9 mouse cellular contexts compared by ENCODE assay signal in genomic region chr4:40285582-40285981, GRCm38 (mm10). TPM values are rescaled to one million over a fixed set of nuclear protein-coding genes. Genes with fewer than 3 reads are reported as not detected.
DNase-seq lines count a peak whose midpoint lies in the region; ATAC-seq lines count a peak whose summit lies in the region.
"Had no signal": no experiment of that assay in that cellular context is flagged by ENCODE, and none has a peak within 500 bp of the region (broad histone marks: within the 10 kb centered on the region; RNA-seq: fewer than 3 reads in every experiment).

No protein-coding gene starts in this region.

- H3K4me3 ChIP-seq in intestine, embryonic 14.5 days (ENCODE audit: low read depth, low read length): no peak overlapping the region
- no peak overlapping the region for H3K4me3 ChIP-seq in intestine, embryonic 15.5 days (replicated peaks)
- H3K4me3 ChIP-seq: limb, embryonic 15.5 days had no signal

- H3K9me3 ChIP-seq in intestine, embryonic 14.5 days (ENCODE audit: control insufficient read depth, low read length): 0 out of 2 replicates have a peak, but pooled peaks cover under 1% of the 10 kb centered on the region
- no peaks in the 10 kb centered on the region for H3K9me3 ChIP-seq in intestine, embryonic 15.5 days
- H3K9me3 ChIP-seq: limb, embryonic 15.5 days had no signal

- H3K27ac ChIP-seq in intestine, embryonic 14.5 days (ENCODE audit: low read depth): no peak overlapping the region
- no peak overlapping the region for H3K27ac ChIP-seq in intestine, embryonic 15.5 days
- H3K27ac ChIP-seq: limb, embryonic 15.5 days had no signal

- no peaks in the 10 kb centered on the region for H3K36me3 ChIP-seq in intestine, embryonic 14.5 days (ENCODE audit: control insufficient read depth, insufficient read depth, low read length)
- no peaks in the 10 kb centered on the region for H3K36me3 ChIP-seq in intestine, embryonic 15.5 days
- H3K36me3 ChIP-seq: limb, embryonic 15.5 days had no signal

- no peaks in the 10 kb centered on the region for H3K4me1 ChIP-seq in intestine, embryonic 14.5 days (replicated peaks; ENCODE audit: control insufficient read depth, insufficient read depth, low read length)
- no peaks in the 10 kb centered on the region for H3K4me1 ChIP-seq in intestine, embryonic 15.5 days (replicated peaks)
- H3K4me1 ChIP-seq: limb, embryonic 15.5 days had no signal

- no peaks in the 10 kb centered on the region for H3K27me3 ChIP-seq in intestine, embryonic 14.5 days (replicated peaks; ENCODE audit: control insufficient read depth, insufficient read depth, low read length)
- H3K27me3 ChIP-seq in intestine, embryonic 15.5 days (replicated peaks): no peaks in the 10 kb centered on the region
- H3K27me3 ChIP-seq: limb, embryonic 15.5 days had no signal

- H3K4me2 ChIP-seq in intestine, embryonic 14.5 days (ENCODE audit: low read length): no peak overlapping the region
- H3K4me2 ChIP-seq in intestine, embryonic 15.5 days (replicated peaks): no peak overlapping the region
- H3K4me2 ChIP-seq: limb, embryonic 15.5 days had no signal

- WGBS in intestine, embryonic 14.5 days: 20% methylated on average over 4 of the region's 4 CpGs
- 16% methylated on average over 4 of the region's 4 CpGs for WGBS in intestine, embryonic 15.5 days

- intact Hi-C loops in heart, postnatal 36 days (cut with DNase I): loop anchor here (1.0 kb wide), 1 partner anchor 151 kb away; no protein-coding TSS in a partner anchor

- DNase-seq in intestine, embryonic 14.5 days (ENCODE audit: low spot score): peak; percentile 79
- DNase-seq in NIH3T3 (ENCODE audit: low read depth): peak; percentile 82
- DNase-seq in cerebellum, postnatal 10 days: peak; percentile 83 to 87
- peak; percentile 62 to 72 for DNase-seq in heart, postnatal 36 days
- DNase-seq in left cerebral cortex, adult 18-20 months (ENCODE audit: low spot score in 2 of 2): peak; percentile 69 to 82
- peak; percentile 63 to 73 for DNase-seq in natural killer cell, adult 2 months (ENCODE audit: low spot score in 2 of 2)
- peak; percentile 37 to 79 for DNase-seq in thymus, postnatal 10 days (ENCODE audit: low spot score in 2 of 2)

- no peak for ATAC-seq in intestine, embryonic 14.5 days (replicated peaks; ENCODE audit: low FRiP score, low TSS enrichment, low read depth)
- ATAC-seq in intestine, embryonic 15.5 days: no peak

- H3K9ac ChIP-seq in intestine, embryonic 14.5 days (ENCODE audit: low read length): no peak overlapping the region
- no peak overlapping the region for H3K9ac ChIP-seq in intestine, embryonic 15.5 days
- H3K9ac ChIP-seq: limb, embryonic 15.5 days had no signal

RNA-seq across cellular contexts. Expression of gene Ndufb6, which starts 6.4 kb away (rescaled TPM):
- 326 and 341 TPM in 2 replicates for polyA plus RNA-seq in intestine, embryonic 14.5 days (2014; fragmentation: Nextera tagmentation; extraction: Ambion mirVana)
- 384 and 393 TPM in 2 replicates for polyA plus RNA-seq in intestine, embryonic 15.5 days (2015; fragmentation: Nextera tagmentation; extraction: Ambion mirVana)
- 100 to 1,000 TPM; 484 to 546 TPM for total RNA-seq in heart, postnatal 36 days (2021)
- total RNA-seq in left cerebral cortex, adult 18-20 months (2021): 100 to 1,000 TPM; 180 to 195 TPM

RNA-seq across cellular contexts. Expression of gene Topors, which starts 15.9 kb away (rescaled TPM):
- 40.6 and 43.3 TPM in 2 replicates for polyA plus RNA-seq in intestine, embryonic 14.5 days (2014; fragmentation: Nextera tagmentation; extraction: Ambion mirVana)
- polyA plus RNA-seq in intestine, embryonic 15.5 days (2015; fragmentation: Nextera tagmentation; extraction: Ambion mirVana): 36.5 and 38.3 TPM in 2 replicates
- total RNA-seq in heart, postnatal 36 days (2021): 10 to 100 TPM; 11.2 to 12.7 TPM
- 10 to 100 TPM; 20.2 to 21.6 TPM for total RNA-seq in left cerebral cortex, adult 18-20 months (2021)

RNA-seq across cellular contexts. Expression of gene Smim27, which starts 16.2 kb away (rescaled TPM):
- 36.1 and 43.5 TPM in 2 replicates for polyA plus RNA-seq in intestine, embryonic 14.5 days (2014; fragmentation: Nextera tagmentation; extraction: Ambion mirVana)
- polyA plus RNA-seq in intestine, embryonic 15.5 days (2015; fragmentation: Nextera tagmentation; extraction: Ambion mirVana): 36.0 and 42.0 TPM in 2 replicates
- total RNA-seq in heart, postnatal 36 days (2021): 10 to 100 TPM; 42.8 to 49.0 TPM
- total RNA-seq in left cerebral cortex, adult 18-20 months (2021): 10 to 100 TPM; 12.6 to 13.6 TPM

RNA-seq across cellular contexts. Expression of gene Ddx58, which starts 46.0 kb away (rescaled TPM):
- polyA plus RNA-seq in intestine, embryonic 14.5 days (2014; fragmentation: Nextera tagmentation; extraction: Ambion mirVana): 6.4 and 8.2 TPM in 2 replicates
- polyA plus RNA-seq in intestine, embryonic 15.5 days (2015; fragmentation: Nextera tagmentation; extraction: Ambion mirVana): 8.5 and 10.0 TPM in 2 replicates
- total RNA-seq in heart, postnatal 36 days (2021): 10 to 100 TPM in 1 of 2 experiments, 1 to 10 TPM in 1; 8.0 to 10.3 TPM
- total RNA-seq in left cerebral cortex, adult 18-20 months (2021): 1 to 10 TPM; 4.0 to 4.4 TPM
